Mouse (Mus musculus): ENCODE results near the gene Sez6l2.

DNA sequence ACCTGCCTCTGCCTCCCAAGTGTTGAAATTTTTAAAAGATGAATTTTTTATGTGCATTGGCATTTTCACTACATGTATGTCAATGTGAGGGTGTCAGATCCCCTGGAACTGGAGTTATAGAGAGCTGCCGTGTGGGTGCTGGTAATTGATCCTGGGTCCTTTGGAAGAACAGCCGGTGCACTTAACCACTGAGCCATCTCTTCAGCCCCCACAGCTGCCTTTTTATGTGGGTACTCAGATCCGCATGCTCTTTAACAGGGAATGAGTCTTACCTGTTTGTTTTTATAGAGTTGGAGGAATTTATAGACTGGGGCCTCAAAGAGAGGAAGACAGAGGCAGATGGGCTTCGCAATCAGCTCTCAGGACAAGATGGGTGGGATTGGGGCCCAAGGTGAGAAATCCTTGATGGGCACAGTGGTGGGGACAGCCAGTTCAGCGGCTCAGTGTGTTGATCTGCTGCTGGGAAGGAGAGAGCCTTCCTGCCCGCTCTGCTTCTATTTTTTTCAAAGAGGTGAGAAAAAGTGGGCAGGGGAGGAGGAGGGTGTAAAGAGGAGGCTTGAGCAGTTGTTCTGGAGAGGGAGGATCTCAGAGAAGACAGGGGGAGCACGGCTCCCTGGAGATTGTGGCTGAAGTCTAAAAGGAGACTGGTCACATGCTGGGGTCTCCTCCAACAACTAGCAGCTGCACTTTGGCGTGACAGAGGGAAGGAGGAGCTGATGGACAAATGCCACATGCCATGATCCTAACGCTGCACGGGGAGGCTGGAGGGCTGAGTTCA is 34.5 kb downstream of the Sez6l2 start:
- TF ChIP-seq GATA1 (IDR thresholded peaks at IDR 0.05; ENCODE audit: borderline replicate concordance, low read length) = no peak
- TF ChIP-seq FLI1 (IDR thresholded peaks at IDR 0.05; ENCODE audit: low read length) = no peak

All from megakaryocyte, embryonic 14.5 days (primary cell).